Mouse (Mus musculus) liver, embryonic 14.5 days (tissue): ENCODE measurements at regions not wholly inside any gene's neighbourhood (a gene's known extent, or its start where the extent isn't known, plus 50 kb on each side); places are given as distances from the start of the nearest gene placed in this dataset.

Experiments used
- CTCF ChIP-seq: IDR thresholded peaks from 2 replicates; pipeline ENCODE4 v1.5.1; 2016; ENCODE audit warnings: antibody characterized with exemption, low read depth, control low read depth
- EP300 ChIP-seq: IDR thresholded peaks from 2 replicates; pipeline ENCODE4 v1.6.1; 2016; ENCODE audit warnings: antibody characterized with exemption, low read depth

- TF ChIP-seq CTCF (peak; percentile 28; the same call in 1 of the 2 replicates), EP300 (peak; percentile 52; the same call in 1 of the 2 replicates)
These were observed 57.7 kb upstream of the Zmiz1 start for GRCm38 (mm10) chr14:25401104-25401963.
